Mouse (Mus musculus) spleen, adult 2 months (tissue): ENCODE results near the gene Sema3a. TPM values are rescaled to one million over a fixed set of nuclear protein-coding genes. Genes with fewer than 3 reads are reported as not detected.

Source experiments
- DNase-seq, 2 experiments: peaks; one replicate each; pipeline versions ENCODE4 v3.0.0 to v3.0.0-alpha.2; 2012 to 2021; ENCODE audit warnings: low spot score in 2 of 2, low read depth in 1 of 2
- H3K27ac ChIP-seq: fragments of 200-500 bp; 2 replicates; pipeline ENCODE4 v1.5.1; 2012; ENCODE audit warnings: low read length, inconsistent platforms; ENCODE audit not compliant: insufficient read depth
- H3K27me3 ChIP-seq: fragments of 200-500 bp; 2 replicates; pipeline ENCODE4 v1.6.1; 2012; ENCODE audit warnings: mild to moderate bottlenecking, moderate library complexity, low read length, inconsistent platforms; ENCODE audit not compliant: control insufficient read depth, insufficient read depth
- H3K36me3 ChIP-seq: fragments of 200-500 bp; 2 replicates; pipeline ENCODE4 v1.6.1; 2012; ENCODE audit warnings: mild to moderate bottlenecking, low read length, inconsistent platforms; ENCODE audit not compliant: control insufficient read depth, insufficient read depth
- H3K4me1 ChIP-seq: fragments of 200-500 bp; 2 replicates; pipeline ENCODE4 v1.6.1; 2011; ENCODE audit warnings: inconsistent platforms; ENCODE audit not compliant: control insufficient read depth, insufficient read depth, insufficient read length
- H3K4me3 ChIP-seq: fragments of 200-500 bp; 2 replicates; pipeline ENCODE4 v1.5.1; 2011; ENCODE audit warnings: mild to moderate bottlenecking, inconsistent platforms; ENCODE audit not compliant: insufficient read depth, insufficient read length; ENCODE audit errors: extremely low read depth
- CTCF ChIP-seq: fragments of 200-500 bp; IDR thresholded peaks from 2 replicates; pipeline ENCODE4 v1.5.1; 2011; ENCODE audit warnings: mild to moderate bottlenecking, inconsistent platforms; ENCODE audit not compliant: insufficient read depth, insufficient read length, insufficient replicate concordance; ENCODE audit errors: extremely low read depth
- POLR2A ChIP-seq: fragments of 200-500 bp; IDR thresholded peaks from 2 replicates; pipeline ENCODE4 v1.6.1; 2011; ENCODE audit warnings: low read depth, low read length, inconsistent platforms
- WGBS: fragments of 180-500 bp; shearing (Covaris S2); methylation state at CpG from one replicate; pipeline ENCODE4 v1.1.7; 2018; 5-methylcytosine and 5-hydroxymethylcytosine counted together
- polyA plus RNA-seq: library from polyadenylated mRNA; depleted of rRNA; stranded (reverse); fragments of >200 nt; gene quantifications from 2 replicates; pipeline ENCODE4 v1.2.3, GENCODE M21; 2012

Gene Sema3a
- polyA plus RNA-seq, 1 experiment, result 2.4 TPM

DNA sequence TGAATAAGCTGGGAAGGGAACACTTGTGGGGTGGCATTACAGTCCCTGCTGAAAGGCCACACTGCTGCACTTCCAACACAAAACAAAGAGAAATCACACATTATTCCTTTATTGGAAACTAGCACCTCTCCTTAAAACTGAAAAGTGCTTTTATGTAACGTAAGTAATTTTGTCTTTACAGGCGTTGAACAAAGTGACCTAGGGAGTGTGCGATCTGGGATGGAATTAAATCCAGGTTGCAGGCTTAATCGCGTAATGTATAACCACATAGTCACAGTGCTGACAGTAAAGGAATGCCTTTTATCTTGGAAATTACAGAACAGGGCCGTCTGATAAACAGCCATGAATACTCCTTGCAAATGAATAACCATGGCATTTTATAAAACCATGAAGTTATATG is 74.5 kb downstream of the Sema3a start:
- no peak overlapping the region for H3K4me3 ChIP-seq
- no peak for TF ChIP-seq POLR2A
- TF ChIP-seq CTCF, result no peak
- no peaks in the 10 kb centered on the region for H3K36me3 ChIP-seq
- H3K4me1 ChIP-seq, result no peaks in the 10 kb centered on the region
- no peak for DNase-seq
- H3K27me3 ChIP-seq, result no peaks in the 10 kb centered on the region
- H3K27ac ChIP-seq, result no peak overlapping the region
- WGBS, result 91% methylated on average over 6 of the region's 6 CpGs

DNA sequence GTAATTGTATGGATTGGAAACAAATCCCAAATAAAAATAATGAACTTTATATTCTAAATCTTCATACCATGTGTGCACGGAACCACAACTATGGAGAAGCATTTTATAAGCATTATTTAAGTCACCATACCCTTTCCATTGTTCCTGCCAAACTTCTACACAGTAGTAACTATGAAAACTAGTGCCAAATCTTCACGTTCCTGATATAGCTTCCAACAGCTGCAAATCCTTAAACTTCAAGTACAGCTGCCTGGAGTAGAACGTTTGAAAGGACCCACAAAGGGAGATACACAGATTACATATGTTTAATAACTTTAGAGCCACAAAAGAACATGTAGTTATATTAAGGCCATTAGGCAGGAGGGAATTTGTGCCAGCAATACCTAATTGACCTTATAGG is 130.1 kb downstream of the Sema3a start:
- Histone ChIP-seq H3K36me3 (no peaks in the 10 kb centered on the region), H3K4me1 (no peaks in the 10 kb centered on the region), H3K27me3 (no peaks in the 10 kb centered on the region), H3K4me3 (no peak overlapping the region), H3K27ac (no peak overlapping the region)
- TF ChIP-seq CTCF, result no peak
- no peak for TF ChIP-seq POLR2A
- 80% methylated on average over 3 of the region's 3 CpGs for WGBS
- DNase-seq, result no peak

DNA sequence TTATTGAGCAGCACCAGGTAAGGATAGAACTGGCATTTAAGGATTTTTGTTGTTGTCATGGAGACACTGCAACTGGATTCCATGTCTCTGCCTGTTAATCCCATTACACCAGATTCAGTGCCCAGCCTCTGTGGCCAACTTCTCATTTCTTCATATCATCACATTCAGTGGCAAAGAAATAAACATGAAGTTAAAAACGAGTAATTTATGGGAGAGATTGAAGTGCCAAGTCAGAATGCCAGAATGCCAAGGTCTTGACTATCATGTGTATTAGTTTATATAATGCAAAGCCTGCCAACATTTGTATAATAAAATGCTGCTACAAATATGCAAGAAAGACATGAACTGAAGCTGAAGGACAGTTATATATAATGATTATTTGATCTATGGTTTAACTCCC is 131.1 kb downstream of the Sema3a start:
- DNase-seq, result no peak
- Histone ChIP-seq H3K27me3 (no peaks in the 10 kb centered on the region), H3K36me3 (no peaks in the 10 kb centered on the region), H3K4me1 (no peaks in the 10 kb centered on the region), H3K27ac (no peak overlapping the region), H3K4me3 (no peak overlapping the region)
- WGBS, result 53% methylated on average over 1 of the region's 1 CpGs
- TF ChIP-seq CTCF (no peak), POLR2A (no peak)

DNA sequence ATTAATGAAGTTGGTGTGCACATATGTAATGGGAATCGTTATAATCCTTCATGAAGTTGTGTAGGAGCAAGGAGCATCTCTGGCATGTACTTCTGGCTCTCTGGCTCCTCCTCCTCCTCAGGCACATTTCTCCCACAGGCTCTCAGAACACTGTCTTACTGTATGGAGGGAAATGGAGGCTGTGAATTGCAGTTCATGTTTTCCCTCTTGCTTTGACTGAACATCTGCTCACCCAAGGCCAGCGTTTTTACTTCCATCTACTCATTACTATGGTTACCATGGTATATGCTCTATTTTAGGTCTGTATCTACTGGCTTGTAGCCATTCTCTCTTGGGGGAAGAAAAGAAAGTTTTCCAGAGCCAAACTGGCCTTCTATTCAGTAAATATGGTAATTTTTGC is 137.9 kb downstream of the Sema3a start:
- 81% methylated on average over 2 of the region's 2 CpGs for WGBS
- Histone ChIP-seq H3K4me3 (no peak overlapping the region), H3K27ac (no peak overlapping the region), H3K27me3 (no peaks in the 10 kb centered on the region), H3K36me3 (no peaks in the 10 kb centered on the region), H3K4me1 (no peaks in the 10 kb centered on the region)
- DNase-seq, result no peak
- TF ChIP-seq CTCF (no peak), POLR2A (no peak)

DNA sequence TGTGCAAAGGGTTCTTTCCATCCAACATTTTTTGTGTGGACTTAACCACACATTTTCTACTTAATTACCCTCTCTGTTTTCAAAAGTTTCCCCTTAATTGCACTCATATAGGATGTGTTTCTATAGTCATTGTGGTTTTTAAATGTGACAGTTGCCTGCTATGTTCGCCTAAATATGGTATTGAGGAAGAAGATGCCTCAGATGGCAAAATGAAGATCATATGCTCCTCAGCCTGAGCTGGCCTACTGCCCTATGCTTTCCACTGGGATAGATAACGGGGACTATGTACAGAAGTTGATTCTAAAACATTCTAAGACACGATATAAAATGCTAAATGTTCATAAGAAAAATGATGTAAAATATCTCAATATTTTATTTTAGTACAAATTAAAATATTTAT is 138.3 kb downstream of the Sema3a start:
- H3K36me3 ChIP-seq, result no peaks in the 10 kb centered on the region
- H3K4me3 ChIP-seq, result no peak overlapping the region
- no peaks in the 10 kb centered on the region for H3K27me3 ChIP-seq
- no peak for TF ChIP-seq POLR2A
- TF ChIP-seq CTCF, result no peak
- no peak overlapping the region for H3K27ac ChIP-seq
- DNase-seq, result no peak
- 81% methylated on average over 3 of the region's 3 CpGs for WGBS
- no peaks in the 10 kb centered on the region for H3K4me1 ChIP-seq

- 89% methylated on average over 4 of the region's 4 CpGs for WGBS
- Histone ChIP-seq H3K36me3 (no peaks in the 10 kb centered on the region), H3K27ac (no peak overlapping the region), H3K27me3 (no peaks in the 10 kb centered on the region), H3K4me1 (no peaks in the 10 kb centered on the region), H3K4me3 (no peak overlapping the region)
- DNase-seq, result no peak
- TF ChIP-seq CTCF (no peak), POLR2A (no peak)
Observed at GRCm38 (mm10) chr5:13312667-13313066, 187.5 kb downstream of the Sema3a start.

- WGBS, result 82% methylated on average over 6 of the region's 6 CpGs
- Histone ChIP-seq H3K4me1 (no peaks in the 10 kb centered on the region), H3K4me3 (no peak overlapping the region), H3K36me3 (no peaks in the 10 kb centered on the region), H3K27me3 (no peaks in the 10 kb centered on the region), H3K27ac (no peak overlapping the region)
- TF ChIP-seq CTCF (no peak), POLR2A (no peak)
- DNase-seq, result no peak
Observed at GRCm38 (mm10) chr5:13313977-13314376, 188.8 kb downstream of the Sema3a start.
